Mouse (Mus musculus) lung, adult 2 months (tissue): ENCODE data around the gene Mettl17. TPM values are rescaled to one million over a fixed set of nuclear protein-coding genes. Genes with fewer than 3 reads are reported as not detected.
A peak's percentile ranks its signal among the peaks of the same experiment; 100 is the strongest.
"Not testable (repeated sequence)": the region's sequence is repeated elsewhere in the genome, so short reads cannot be mapped to it uniquely, and the experiment has no call there.

Experiments used
- DNase-seq: peaks from one replicate; pipeline ENCODE4 v3.0.0; 2022
- H3K4me1 ChIP-seq: fragments of 200-500 bp; 2 replicates; pipeline ENCODE4 v1.6.1; 2011; ENCODE audit warnings: low read length; ENCODE audit not compliant: control insufficient read depth, insufficient read depth
- H3K4me3 ChIP-seq: fragments of 200-500 bp; replicated peaks from 2 replicates; pipeline ENCODE3; 2011; ENCODE audit warnings: low read depth, mild to moderate bottlenecking, control low read depth, low read length; ENCODE audit errors: extremely low read depth
- CTCF ChIP-seq: fragments of 200-500 bp; IDR thresholded peaks from 2 replicates; pipeline ENCODE4 v1.5.1; 2011; ENCODE audit warnings: mild to moderate bottlenecking, low read length, control low read depth; ENCODE audit not compliant: insufficient read depth
- POLR2A ChIP-seq: fragments of 200-500 bp; IDR thresholded peaks from 2 replicates; pipeline ENCODE4 v1.6.1; 2011; ENCODE audit warnings: low read depth, mild to moderate bottlenecking, control low read depth, low read length, borderline replicate concordance; ENCODE audit errors: extremely low read depth
- WGBS: fragments of 180-500 bp; shearing (Covaris S2); methylation state at CpG from one replicate; pipeline ENCODE4 v1.1.7; 2018; 5-methylcytosine and 5-hydroxymethylcytosine counted together
- polyA plus RNA-seq: library from polyadenylated mRNA; depleted of rRNA; stranded (reverse); fragments of >200 nt; gene quantifications from 2 replicates; pipeline ENCODE4 v1.2.3, GENCODE M21; 2012

Mettl17 gene
- polyA plus RNA-seq, 1 experiment, result 27.2 TPM

DNA sequence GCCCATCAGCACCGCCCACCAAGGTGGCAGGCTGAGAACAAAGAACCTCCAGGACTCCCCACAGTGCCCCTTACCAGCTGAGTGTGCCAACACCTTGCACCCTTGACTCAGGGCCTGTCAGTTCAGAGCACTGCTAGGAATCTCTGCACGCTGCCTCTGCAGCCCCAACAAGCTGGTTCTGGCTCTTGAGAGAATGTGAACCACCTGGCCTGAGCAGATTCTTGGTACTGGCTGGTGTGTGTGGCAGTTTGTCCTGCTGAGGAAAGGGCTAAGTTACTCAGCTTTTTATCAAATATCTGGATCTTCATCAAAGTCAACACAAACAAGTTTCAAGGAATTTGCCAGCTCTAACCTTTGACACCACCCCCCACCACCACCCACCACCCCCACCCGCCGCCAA lies 38.9 kb downstream of the Mettl17 start:
- no peaks in the 10 kb centered on the region for H3K4me1 ChIP-seq
- DNase-seq, result no peak
- H3K4me3 ChIP-seq, result no peak overlapping the region
- 71% methylated on average over 4 of the region's 4 CpGs for WGBS
- TF ChIP-seq CTCF (no peak), POLR2A (no peak)

- DNase-seq, H3K4me1 ChIP-seq, H3K4me3 ChIP-seq: not testable (repeated sequence)
- 95% methylated on average over 11 of the region's 11 CpGs for WGBS
These were observed 42.3 kb downstream of the Mettl17 start for GRCm38 (mm10) chr14:51926930-51927329.

GRCm38 (mm10) chr14:51929309-51929943 lies 44.8 kb downstream of the Mettl17 start:
- peak overlapping the region; percentile 22 for H3K4me3 ChIP-seq
- H3K4me1 ChIP-seq, result no peaks in the 10 kb centered on the region
- peak; percentile 28 for DNase-seq
- 56% methylated on average over 8 of the region's 8 CpGs for WGBS
- peak; percentile 69; the same call in 1 of the 2 replicates for TF ChIP-seq POLR2A
- no peak for TF ChIP-seq CTCF

DNA sequence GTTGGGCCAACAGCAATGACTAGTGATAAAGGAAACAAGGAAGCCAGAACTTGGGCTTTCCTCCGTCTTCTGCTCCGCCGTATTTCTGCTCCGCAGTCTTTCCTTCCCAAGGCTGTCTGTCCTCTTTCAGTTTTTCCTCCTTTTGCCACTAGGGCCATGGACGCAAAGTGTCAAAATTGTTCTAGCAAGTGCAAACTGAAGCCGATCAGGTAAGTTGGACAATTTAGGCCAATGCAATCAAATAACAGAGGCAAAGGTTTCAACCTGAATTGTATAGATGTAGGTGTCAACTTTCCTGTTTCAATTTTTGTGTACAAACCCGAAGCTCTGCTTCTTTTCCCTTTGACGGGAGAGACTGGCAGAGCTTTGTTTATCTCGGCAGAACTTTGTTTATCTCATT lies 45.3 kb downstream of the Mettl17 start:
- 43% methylated on average over 9 of the region's 9 CpGs for WGBS
- Histone ChIP-seq H3K4me1 (no peaks in the 10 kb centered on the region), H3K4me3 (peak overlapping the region; percentile 22)
- no peak for DNase-seq
- TF ChIP-seq CTCF (no peak), POLR2A (no peak)

DNA sequence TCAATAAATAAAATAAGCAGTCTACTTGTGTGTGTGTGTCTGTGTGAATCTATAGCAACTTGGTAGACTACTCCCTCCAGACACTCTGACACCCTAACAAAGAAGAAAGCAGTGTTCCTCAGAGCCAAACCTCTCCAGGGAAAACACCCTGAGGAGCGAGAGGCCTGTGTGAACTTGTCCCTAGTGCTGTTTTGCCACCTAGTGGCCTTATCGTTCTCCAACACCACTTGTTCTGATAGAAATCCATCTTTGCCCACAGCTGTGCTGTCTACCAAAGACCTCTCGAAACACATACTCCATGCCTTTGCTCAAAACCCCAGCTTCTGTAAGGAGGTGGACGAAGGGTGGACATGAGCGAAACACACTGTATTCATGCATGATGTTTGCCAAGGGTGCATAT lies 46.2 kb downstream of the Mettl17 start:
- peak; percentile 24 for DNase-seq
- TF ChIP-seq CTCF (peak; percentile 69), POLR2A (no peak)
- WGBS, result 31% methylated on average over 5 of the region's 5 CpGs
- Histone ChIP-seq H3K4me3 (no peak overlapping the region), H3K4me1 (no peaks in the 10 kb centered on the region)

GRCm38 (mm10) chr14:51932092-51933020 lies 47.7 kb downstream of the Mettl17 start:
- no peak for DNase-seq
- TF ChIP-seq CTCF (no peak), POLR2A (no peak)
- 36% methylated on average over 10 of the region's 10 CpGs for WGBS
- no peaks in the 10 kb centered on the region for H3K4me1 ChIP-seq
- no peak overlapping the region for H3K4me3 ChIP-seq

DNA sequence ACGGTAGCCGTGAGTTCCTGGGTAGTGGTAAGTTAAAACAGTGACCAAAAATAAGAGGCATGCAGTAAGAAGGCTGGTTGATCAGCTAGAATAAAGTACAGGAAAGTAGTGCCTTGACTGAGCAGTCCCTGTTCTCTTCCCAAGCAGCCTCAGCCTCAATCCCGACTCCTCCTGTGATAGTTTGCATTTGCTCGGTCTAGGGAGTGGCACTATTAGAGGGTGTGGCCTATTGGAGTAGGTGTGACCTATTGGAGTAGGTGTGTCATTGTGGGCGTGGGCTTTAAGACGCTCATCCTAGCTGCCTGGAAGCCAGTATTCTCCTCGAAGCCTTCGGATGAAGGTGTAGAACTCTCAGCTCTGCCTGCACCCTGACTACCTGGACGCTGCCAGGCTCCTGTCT lies 54.4 kb downstream of the Mettl17 start:
- DNase-seq, result no peak

GRCm38 (mm10) chr14:51940944-51941560 lies 56.4 kb downstream of the Mettl17 start:
- H3K4me3 ChIP-seq, result no peak overlapping the region
- TF ChIP-seq CTCF, result no peak
- TF ChIP-seq POLR2A, result no peak

More for the DNA sequence above, 54.4 kb downstream of the Mettl17 start:
- no peak overlapping the region for H3K4me3 ChIP-seq
- TF ChIP-seq POLR2A (no peak), CTCF (no peak)
- 86% methylated on average over 9 of the region's 9 CpGs for WGBS
- no peaks in the 10 kb centered on the region; the same call in 1 of the 2 replicates for H3K4me1 ChIP-seq

DNA sequence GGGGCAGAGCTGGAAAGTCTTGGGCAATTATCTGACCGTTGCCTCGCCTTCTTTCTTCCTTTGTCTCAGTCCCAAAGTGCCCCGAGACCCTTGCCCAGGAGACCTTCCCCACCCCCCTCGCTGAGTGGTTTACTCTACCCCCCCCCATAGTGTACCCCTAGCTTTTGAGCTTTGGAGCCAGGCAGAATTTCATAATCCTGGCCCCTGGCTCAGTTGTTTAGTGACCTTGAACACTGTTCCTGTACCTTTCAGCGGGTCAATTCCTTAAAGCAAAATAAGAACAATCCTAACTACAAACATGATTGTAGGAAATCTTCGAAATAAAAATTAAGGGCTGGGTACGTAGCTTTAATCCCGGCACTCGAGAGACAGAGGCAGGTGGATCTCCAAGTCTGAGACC lies 56.9 kb downstream of the Mettl17 start:
- DNase-seq, result no peak
- TF ChIP-seq POLR2A, result no peak
- TF ChIP-seq CTCF, result no peak
- 64% methylated on average over 9 of the region's 9 CpGs for WGBS
- no peaks in the 10 kb centered on the region; the same call in 1 of the 2 replicates for H3K4me1 ChIP-seq
- H3K4me3 ChIP-seq, result no peak overlapping the region

More at GRCm38 (mm10) chr14:51940944-51941560, 56.4 kb downstream of the Mettl17 start:
- DNase-seq, result no peak
- WGBS, result 36% methylated on average over 8 of the region's 8 CpGs
- no peaks in the 10 kb centered on the region; the same call in 1 of the 2 replicates for H3K4me1 ChIP-seq
